Mouse (Mus musculus): ENCODE results near the gene Col25a1.

DNA sequence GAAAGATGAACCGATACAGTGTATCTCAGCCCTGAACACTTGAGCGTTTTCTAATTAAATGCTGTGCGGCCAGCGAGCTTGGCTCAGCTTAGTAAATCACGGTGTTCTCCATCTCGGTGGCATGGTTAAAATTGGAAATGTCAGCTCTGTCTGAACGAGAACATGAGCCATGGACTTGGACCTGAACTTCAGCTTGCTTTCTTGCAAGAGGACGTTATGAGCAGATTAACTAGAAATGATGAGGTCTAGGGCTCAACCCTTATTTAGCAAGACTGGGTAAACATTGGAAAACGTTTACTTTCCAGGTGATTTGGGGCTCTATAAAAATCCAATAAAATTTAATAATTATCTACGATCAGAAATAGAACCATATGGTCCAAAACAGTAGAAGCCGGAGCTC, 83.3 kb downstream of the Col25a1 start:
- TF ChIP-seq CTCF (IDR thresholded peaks at IDR 0.05; ENCODE audit: borderline replicate concordance, insufficient read depth, low read depth, low read length) (no peak), POLR2A (IDR thresholded peaks at IDR 0.05; ENCODE audit: borderline replicate concordance, insufficient read depth, low read length) (no peak)
